Mouse (Mus musculus) cerebellum, adult 2 months (tissue): Measurements from ENCODE around the gene Adgrv1. TPM values are rescaled to one million over a fixed set of nuclear protein-coding genes. Genes with fewer than 3 reads are reported as not detected.

ENCODE experiments used
- DNase-seq, 2 experiments: peaks; one replicate each; pipeline ENCODE4 v3.0.0; 2021
- H3K27ac ChIP-seq: fragments of 200-500 bp; 2 replicates; pipeline ENCODE4 v1.5.1; 2012; ENCODE audit warnings: low read length, control low read depth, inconsistent platforms; ENCODE audit not compliant: insufficient read depth
- H3K27me3 ChIP-seq: fragments of 200-500 bp; 2 replicates; pipeline ENCODE4 v1.6.1; 2012; ENCODE audit warnings: inconsistent platforms, mild to moderate bottlenecking, low read length, moderate library complexity; ENCODE audit not compliant: control insufficient read depth, insufficient read depth
- H3K4me1 ChIP-seq: fragments of 200-500 bp; 2 replicates; pipeline ENCODE4 v1.6.1; 2011; ENCODE audit warnings: low read length; ENCODE audit not compliant: control insufficient read depth, insufficient read depth
- H3K4me3 ChIP-seq: fragments of 200-500 bp; replicated peaks from 2 replicates; pipeline ENCODE3; 2011; ENCODE audit warnings: mild to moderate bottlenecking, low read depth, low read length, control low read depth; ENCODE audit not compliant: insufficient read depth
- CTCF ChIP-seq: fragments of 200-500 bp; IDR thresholded peaks from 2 replicates; pipeline ENCODE4 v1.5.1; 2011; ENCODE audit warnings: low read depth, mild to moderate bottlenecking, control low read depth, low read length, moderate library complexity, borderline replicate concordance; ENCODE audit not compliant: insufficient read depth
- POLR2A ChIP-seq: fragments of 200-500 bp; IDR thresholded peaks from 2 replicates; pipeline ENCODE4 v1.6.1; 2011; ENCODE audit warnings: low read length, control low read depth, borderline replicate concordance; ENCODE audit not compliant: insufficient read depth
- WGBS: fragments of 180-500 bp; shearing (Covaris S2); methylation state at CpG from one replicate; pipeline ENCODE4 v1.1.7; 2018; 5-methylcytosine and 5-hydroxymethylcytosine counted together
- polyA plus RNA-seq: library from polyadenylated mRNA; depleted of rRNA; stranded (reverse); fragments of >200 nt; gene quantifications from 2 replicates; pipeline ENCODE4 v1.2.3, GENCODE M21; 2012

Gene Adgrv1
- polyA plus RNA-seq, 1 experiment: 3.4 TPM

GRCm38 (mm10) chr13:81316581-81316980 is 316.4 kb downstream of the Adgrv1 start:
- 88% methylated on average over 4 of the region's 4 CpGs for WGBS
- DNase-seq: no peak
- Histone ChIP-seq H3K4me3 (no peak overlapping the region), H3K4me1 (no peaks in the 10 kb centered on the region), H3K27ac (no peak overlapping the region), H3K27me3 (no peaks in the 10 kb centered on the region)
- TF ChIP-seq CTCF (no peak), POLR2A (no peak)

GRCm38 (mm10) chr13:81314306-81315120 is 318.4 kb downstream of the Adgrv1 start:
- H3K27me3 ChIP-seq: no peaks in the 10 kb centered on the region
- no peak for DNase-seq
- no peak overlapping the region for H3K27ac ChIP-seq
- TF ChIP-seq POLR2A: no peak
- no peak for TF ChIP-seq CTCF
- 70% methylated on average over 7 of the region's 7 CpGs for WGBS
- H3K4me3 ChIP-seq: no peak overlapping the region
- no peaks in the 10 kb centered on the region for H3K4me1 ChIP-seq

- TF ChIP-seq POLR2A (no peak), CTCF (no peak)
- no peak overlapping the region for H3K4me3 ChIP-seq
- H3K27ac ChIP-seq: no peak overlapping the region
- 78% methylated on average over 5 of the region's 5 CpGs for WGBS
- H3K27me3 ChIP-seq: no peaks in the 10 kb centered on the region
- H3K4me1 ChIP-seq: no peaks in the 10 kb centered on the region
- no peak for DNase-seq
Observed at GRCm38 (mm10) chr13:81312148-81312547, 320.8 kb downstream of the Adgrv1 start.

GRCm38 (mm10) chr13:81300851-81301250 is 332.1 kb downstream of the Adgrv1 start:
- H3K4me1 ChIP-seq: no peaks in the 10 kb centered on the region
- no peak overlapping the region for H3K27ac ChIP-seq
- no peak for TF ChIP-seq CTCF
- TF ChIP-seq POLR2A: no peak
- no peak for DNase-seq
- H3K4me3 ChIP-seq: no peak overlapping the region
- H3K27me3 ChIP-seq: no peaks in the 10 kb centered on the region
- 93% methylated on average over 1 of the region's 1 CpGs for WGBS

GRCm38 (mm10) chr13:81294106-81294505 is 338.8 kb downstream of the Adgrv1 start:
- no peaks in the 10 kb centered on the region for H3K4me1 ChIP-seq
- DNase-seq: no peak
- H3K4me3 ChIP-seq: no peak overlapping the region
- no peak for TF ChIP-seq POLR2A
- TF ChIP-seq CTCF: no peak
- WGBS: 9% methylated on average over 1 of the region's 1 CpGs
- H3K27ac ChIP-seq: no peak overlapping the region
- H3K27me3 ChIP-seq: no peaks in the 10 kb centered on the region

GRCm38 (mm10) chr13:81282193-81282592 is 350.8 kb downstream of the Adgrv1 start:
- Histone ChIP-seq H3K4me3 (no peak overlapping the region), H3K27me3 (no peaks in the 10 kb centered on the region), H3K4me1 (no peaks in the 10 kb centered on the region), H3K27ac (no peak overlapping the region)
- DNase-seq: no peak
- TF ChIP-seq CTCF (no peak), POLR2A (no peak)
- 68% methylated on average over 6 of the region's 6 CpGs for WGBS

- DNase-seq: no peak
- TF ChIP-seq POLR2A (no peak), CTCF (no peak)
Observed at GRCm38 (mm10) chr13:81280650-81281229, 352.2 kb downstream of the Adgrv1 start.

GRCm38 (mm10) chr13:81279351-81279736 is 353.6 kb downstream of the Adgrv1 start:
- TF ChIP-seq CTCF (no peak), POLR2A (no peak)
- no peak overlapping the region for H3K27ac ChIP-seq
- WGBS: 81% methylated on average over 5 of the region's 5 CpGs
- no peak overlapping the region for H3K4me3 ChIP-seq
- no peaks in the 10 kb centered on the region for H3K27me3 ChIP-seq
- no peaks in the 10 kb centered on the region for H3K4me1 ChIP-seq
- no peak for DNase-seq

More at GRCm38 (mm10) chr13:81280650-81281229, 352.2 kb downstream of the Adgrv1 start:
- WGBS: 100% methylated on average over 1 of the region's 1 CpGs
- H3K27ac ChIP-seq: no peak overlapping the region
- H3K27me3 ChIP-seq: no peaks in the 10 kb centered on the region
- H3K4me3 ChIP-seq: no peak overlapping the region
- no peaks in the 10 kb centered on the region for H3K4me1 ChIP-seq
